Mouse (Mus musculus): ENCODE data around the gene Camk2d.

- no peak for TF ChIP-seq ZNF384 (IDR thresholded peaks at IDR 0.05; ENCODE audit: low read depth, low read length)
- TF ChIP-seq CHD2 (IDR thresholded peaks at IDR 0.05; ENCODE audit: low read depth, low read length) = no peak
- no peak for TF ChIP-seq ZC3H11A (IDR thresholded peaks at IDR 0.05; ENCODE audit: borderline replicate concordance, low read depth, low read length)
- no peak for TF ChIP-seq HCFC1 (IDR thresholded peaks at IDR 0.05; ENCODE audit: borderline replicate concordance, insufficient read depth, low read length)
Measured at GRCm38 (mm10) chr3:126734533-126734932, 138.4 kb downstream of the Camk2d start.
